Mouse (Mus musculus) layer of hippocampus, postnatal 25 days (tissue): ENCODE measurements around the gene Ccdc114. TPM values are rescaled to one million over a fixed set of nuclear protein-coding genes. Genes with fewer than 3 reads are reported as not detected.
A peak's percentile ranks its signal among the peaks of the same experiment; 100 is the strongest.
"Not testable (repeated sequence)": the region's sequence is repeated elsewhere in the genome, so short reads cannot be mapped to it uniquely, and the experiment has no call there.

ENCODE experiments used
- DNase-seq, 2 experiments: peaks; one replicate each; pipeline ENCODE4 v3.0.0; 2022; ENCODE audit warnings: mixed read lengths in 2 of 2, low spot score in 1 of 2; ENCODE audit errors: extremely low spot score in 1 of 2
- total RNA-seq, 2 experiments: library from RNA; stranded (reverse); gene quantifications; 2 replicates each; pipeline ENCODE4 v1.2.3; 2021

Ccdc114 gene
- 1 to 10 TPM; 3.1 to 3.2 TPM for total RNA-seq

DNA sequence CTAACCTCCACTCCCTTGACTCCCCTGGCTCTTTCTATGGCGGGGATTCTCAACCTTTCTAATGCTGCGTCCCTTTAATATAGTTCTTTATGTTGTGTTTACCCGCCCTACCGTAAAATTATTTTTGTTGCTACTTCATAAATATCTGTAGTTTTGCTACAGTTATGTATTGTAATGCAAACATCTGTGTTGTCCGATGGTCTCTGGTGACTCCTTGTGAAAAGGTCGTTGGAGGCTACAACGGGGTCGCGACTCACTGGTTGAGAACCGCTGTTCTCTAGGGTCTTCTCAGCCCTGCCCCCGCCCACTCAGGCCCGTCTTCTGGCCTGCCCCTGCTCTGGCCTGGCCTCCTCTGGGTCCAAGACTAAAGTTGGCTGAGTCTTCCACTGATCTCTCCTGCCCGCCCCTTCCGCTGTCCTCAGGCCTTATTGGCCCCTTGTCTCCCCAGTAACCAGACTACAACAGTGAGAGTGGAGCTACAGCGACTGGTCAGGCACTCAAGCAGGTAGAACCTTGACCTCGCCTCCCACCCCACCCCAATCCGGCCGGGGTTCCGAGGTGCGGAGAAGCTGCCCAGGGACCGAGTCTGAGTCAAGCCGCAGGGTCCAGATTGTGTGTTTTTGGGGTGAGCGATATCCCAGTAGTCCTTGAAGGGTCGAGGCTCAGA, at the start of gene Ccdc114:
Ccdc114 (plus strand) TSS at position 311 of the 667 bp plus-strand sequence.
- DNase-seq, result no peak

- DNase-seq, result no peak
These were observed 47.0 kb upstream of the Ccdc114 start for GRCm38 (mm10) chr7:45876895-45877294.

GRCm38 (mm10) chr7:45878278-45878677, 45.6 kb upstream of the Ccdc114 start, which contains the start of gene Grin2d:
Gene Grin2d (minus strand): TSS chr7:45878378.
- DNase-seq, result not testable (repeated sequence)

DNA sequence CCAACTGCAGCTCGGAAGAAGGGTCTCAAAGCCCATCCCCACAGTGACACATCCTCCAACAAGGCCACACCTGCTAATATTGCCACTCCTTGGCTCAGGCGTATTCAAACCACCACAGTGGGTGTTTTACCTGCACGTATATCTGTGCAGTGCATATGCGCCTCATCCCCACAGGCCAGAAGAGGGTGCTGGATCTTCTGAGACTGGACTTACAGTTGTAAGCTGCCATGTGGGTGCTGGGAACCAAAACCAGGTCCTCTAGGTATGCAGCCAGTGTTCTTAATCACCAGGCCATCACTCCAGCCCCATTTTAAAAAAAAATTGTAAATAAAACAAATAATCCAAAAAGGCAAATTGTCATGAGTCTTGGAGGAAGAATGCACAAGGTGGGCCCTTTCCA, 43.3 kb upstream of the Ccdc114 start:
- DNase-seq, result no peak

- DNase-seq, result no peak
These were observed 42.9 kb upstream of the Ccdc114 start for GRCm38 (mm10) chr7:45881011-45881410.

DNA sequence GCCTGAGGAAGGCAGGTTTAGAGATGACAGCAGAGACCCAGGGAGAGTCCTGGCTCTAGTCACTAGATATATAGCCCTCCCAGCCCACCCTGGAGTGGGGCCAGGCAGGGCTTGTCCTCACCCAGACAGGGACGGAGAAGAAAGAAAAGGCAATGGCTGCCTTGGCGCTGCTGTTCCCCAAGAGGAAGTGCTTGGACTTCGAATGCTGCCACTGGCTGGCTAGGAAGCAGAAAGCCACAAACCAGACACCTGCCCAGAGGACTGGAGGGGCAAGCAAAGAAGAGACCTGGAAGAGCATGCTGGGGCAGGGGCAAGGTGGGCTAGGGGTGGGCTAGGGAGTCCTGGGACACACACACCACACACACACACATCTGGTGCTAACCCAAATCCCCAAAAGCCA, 36.6 kb upstream of the Ccdc114 start:
- no peak for DNase-seq

- no peak for DNase-seq
These were observed 31.2 kb upstream of the Ccdc114 start for GRCm38 (mm10) chr7:45892651-45893050.

DNA sequence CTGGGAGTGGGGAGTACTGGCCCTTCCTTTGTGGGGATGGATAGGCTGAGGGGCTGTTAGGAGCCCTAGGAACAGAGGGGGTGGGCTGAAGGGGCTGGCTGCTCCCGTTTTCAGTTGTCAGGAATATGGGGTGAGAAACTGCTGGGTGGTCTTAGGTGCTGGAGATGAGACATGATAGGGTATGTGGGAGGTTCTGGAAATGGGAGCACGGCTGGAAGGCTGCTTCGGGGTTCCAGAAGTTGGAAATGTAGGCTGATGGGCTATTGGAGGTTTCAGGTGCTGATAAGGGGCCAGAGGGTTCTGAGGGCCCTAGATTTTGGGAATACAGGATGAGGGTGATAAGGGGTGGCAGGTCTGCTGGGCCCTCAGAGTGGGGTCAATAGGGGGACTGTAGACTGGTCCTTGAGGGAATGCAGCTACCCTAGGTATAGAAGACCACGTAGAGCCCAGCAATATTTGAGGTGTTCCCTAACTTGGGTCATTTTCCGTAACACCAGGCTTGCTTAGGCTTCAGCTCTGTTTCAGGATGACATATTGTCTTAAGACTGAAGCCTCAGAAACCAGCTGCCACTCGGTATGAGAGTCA, 27.8 kb upstream of the Ccdc114 start:
- DNase-seq, result no peak

DNA sequence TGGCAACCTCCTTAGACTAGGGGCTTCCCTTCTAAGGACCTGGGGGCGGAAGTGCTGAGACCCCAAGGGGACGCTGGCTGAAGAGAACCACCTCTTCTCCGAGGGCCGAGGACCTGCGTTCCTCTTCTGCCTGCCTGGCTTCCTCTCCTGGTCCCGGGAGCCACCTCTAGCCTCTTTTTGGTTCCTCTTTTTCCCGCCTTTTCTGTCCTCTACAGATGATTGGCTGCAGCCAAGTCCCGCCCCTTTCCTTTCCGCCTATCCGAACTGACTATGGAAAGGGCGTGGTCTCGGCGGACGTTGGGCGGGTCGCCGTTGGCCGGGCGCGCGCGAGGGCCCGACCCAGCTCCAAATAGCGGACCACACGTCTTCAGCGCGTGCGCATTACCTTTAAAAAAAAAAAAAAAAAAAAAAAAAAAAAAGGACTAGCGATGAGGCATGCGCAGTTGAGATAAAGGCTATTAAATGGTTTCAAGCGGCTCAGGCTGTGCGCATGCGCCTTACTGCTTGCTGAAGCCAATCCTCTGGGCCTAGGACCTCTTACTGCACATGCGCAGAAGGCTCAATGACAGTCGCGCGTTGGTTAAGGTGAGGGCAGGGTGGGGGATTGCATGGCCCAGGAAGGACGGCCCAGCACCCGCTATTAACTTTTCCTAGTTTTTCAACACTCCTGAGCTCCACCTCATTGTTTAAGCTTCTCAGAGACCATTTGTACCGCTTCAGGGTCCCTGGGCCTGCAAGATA, 27.2 kb upstream of the Ccdc114 start, which contains the start of the genes Syngr4 and Tmem143:
Syngr4 (minus strand) TSS at position 198 of the 741 bp plus-strand sequence.
Tmem143 (plus strand) TSS at position 425 of the 741 bp plus-strand sequence.
- peak; percentile 87 to 90 for DNase-seq

DNA sequence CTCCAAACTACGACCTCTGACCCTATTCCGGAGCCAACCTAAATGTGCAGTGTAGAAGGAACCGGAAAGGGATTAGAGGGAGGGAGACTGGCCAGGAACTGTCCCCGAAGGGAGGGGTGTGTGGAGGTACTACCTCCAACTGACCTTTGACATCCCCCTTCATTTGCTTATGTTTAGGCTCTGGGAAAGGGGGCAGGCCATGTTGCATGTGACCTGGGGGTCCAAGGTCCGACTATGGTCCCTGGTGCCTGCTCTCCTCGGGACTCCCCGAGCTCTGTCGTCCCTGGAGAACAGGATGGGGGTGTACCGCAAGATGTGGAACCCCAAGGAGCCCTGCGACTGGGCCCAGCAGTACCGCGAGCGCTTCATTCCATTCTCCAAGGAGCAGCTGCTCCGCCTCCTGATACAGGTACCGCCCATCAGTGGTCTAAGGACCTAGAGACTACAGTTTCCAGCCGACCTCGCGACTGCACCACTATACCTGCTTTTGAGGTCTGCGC, 26.6 kb upstream of the Ccdc114 start:
- DNase-seq, result peak in 1 of 2 experiments; percentile 44

DNA sequence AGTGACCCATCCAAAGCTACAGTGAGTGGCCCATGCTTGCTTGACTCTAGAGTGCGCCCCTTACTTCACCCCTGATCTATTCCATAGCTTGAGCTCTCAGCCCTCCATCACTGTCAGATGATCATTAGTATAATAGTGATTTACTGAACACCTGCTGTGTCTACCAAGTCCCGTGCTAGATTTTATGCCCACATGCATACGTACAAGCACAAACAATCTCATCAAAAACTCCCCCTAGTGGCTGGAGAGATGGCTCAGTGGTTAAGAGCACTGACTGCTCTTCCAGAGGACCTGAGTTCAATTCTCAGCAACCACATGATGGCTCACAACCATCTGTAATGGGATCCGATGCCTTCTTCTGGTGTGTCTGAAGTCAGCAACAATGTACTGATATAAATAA, 25.7 kb upstream of the Ccdc114 start:
- DNase-seq, result not testable (repeated sequence)

GRCm38 (mm10) chr7:45901562-45901961, 22.3 kb upstream of the Ccdc114 start:
- no peak for DNase-seq

DNA sequence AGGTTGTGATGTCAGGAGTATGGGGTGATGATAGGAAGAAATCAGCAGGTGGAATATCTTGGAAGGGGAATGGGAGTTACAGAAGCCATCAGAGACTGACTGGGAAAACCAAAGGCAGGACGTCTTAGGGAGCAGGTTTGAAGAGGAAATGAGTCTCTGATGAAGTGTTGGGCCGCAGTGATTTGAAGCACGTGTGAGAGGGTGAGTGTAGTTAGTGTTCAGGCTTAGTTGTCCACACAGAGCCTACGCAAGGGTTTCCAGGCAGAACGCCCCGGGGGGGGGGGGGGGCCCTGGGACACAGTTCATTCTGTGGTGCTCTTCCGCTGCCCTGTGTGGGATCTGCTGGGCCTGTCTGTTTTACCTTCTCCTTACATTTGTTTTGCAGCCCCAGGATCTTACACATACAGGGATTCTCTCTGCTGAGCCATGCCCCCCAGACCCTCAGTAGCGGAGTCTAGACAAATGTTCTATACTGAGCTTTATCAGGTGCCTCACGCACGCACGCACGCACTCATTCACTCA, 21.3 kb upstream of the Ccdc114 start:
- no peak for DNase-seq

GRCm38 (mm10) chr7:45906622-45907021, 17.2 kb upstream of the Ccdc114 start:
- DNase-seq, result no peak

GRCm38 (mm10) chr7:45908384-45908783, 15.5 kb upstream of the Ccdc114 start:
- DNase-seq, result no peak

- no peak for DNase-seq
These were observed 14.7 kb upstream of the Ccdc114 start for GRCm38 (mm10) chr7:45909145-45909544.

- no peak for DNase-seq
These were observed 9.8 kb upstream of the Ccdc114 start for GRCm38 (mm10) chr7:45914067-45914466.

GRCm38 (mm10) chr7:45915011-45915410, 8.9 kb upstream of the Ccdc114 start:
- DNase-seq, result no peak

DNA sequence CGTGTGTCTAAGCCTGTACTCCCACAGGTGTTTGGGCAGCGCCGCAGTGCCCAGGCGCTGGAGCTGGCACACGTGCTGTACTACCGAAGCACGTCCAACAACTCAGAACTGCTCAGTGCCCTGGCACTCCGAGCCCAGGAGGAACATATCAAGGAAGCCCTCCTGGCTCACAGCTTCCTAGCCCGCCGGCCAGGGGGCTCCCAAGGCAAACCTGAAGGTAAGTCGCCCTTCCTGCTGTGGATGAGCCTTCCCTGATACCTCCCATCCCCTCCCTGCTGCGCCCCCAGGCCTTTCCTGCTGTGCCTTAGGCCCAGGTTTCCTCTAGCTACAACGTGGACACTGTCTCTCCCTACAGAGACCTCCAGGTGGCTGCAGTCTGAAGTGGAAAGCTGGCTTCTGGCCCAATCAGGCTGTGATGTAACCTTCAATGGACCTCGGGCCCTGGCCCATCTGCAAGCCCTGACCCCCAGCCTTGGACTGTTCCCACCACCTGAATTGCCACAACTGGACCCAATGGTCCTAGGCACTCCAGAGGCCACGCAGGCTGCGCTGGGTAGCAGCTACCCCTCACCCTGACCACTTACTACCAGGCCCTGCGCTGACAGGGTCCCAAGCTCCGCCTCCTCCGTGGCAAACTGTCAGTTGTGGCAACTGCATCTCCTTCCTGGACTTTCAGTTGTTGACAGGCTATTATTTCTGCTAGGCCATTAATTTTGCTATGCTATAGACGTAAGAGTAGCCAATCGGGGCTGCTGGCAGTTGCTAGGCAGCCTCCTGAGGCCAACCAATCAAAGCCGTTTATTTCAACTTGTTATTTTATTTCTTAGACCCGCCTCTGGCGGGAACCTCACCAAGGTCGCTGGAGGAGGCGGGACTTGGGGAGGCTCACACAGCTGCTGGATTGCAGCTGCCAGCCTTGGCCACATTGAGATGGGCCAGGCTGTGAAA, 7.5 kb upstream of the Ccdc114 start:
- DNase-seq, result peak in 1 of 2 experiments; percentile 47
